Mouse (Mus musculus) 416B (cell line): ENCODE measurements around the gene Olfr92.
A peak's percentile ranks its signal among the peaks of the same experiment; 100 is the strongest.
"Not testable (repeated sequence)": the region's sequence is repeated elsewhere in the genome, so short reads cannot be mapped to it uniquely, and the experiment has no call there.

Experiments used
- DNase-seq: peaks from one replicate; pipeline ENCODE4 v3.0.0; 2011; ENCODE audit warnings: low read depth

Olfr92 gene

GRCm38 (mm10) chr17:37119988-37120387, at the start of gene Olfr92:
Gene Olfr92 (minus strand): TSS chr17:37120088.
- DNase-seq: no peak

- no peak for DNase-seq
Measured at GRCm38 (mm10) chr17:37161394-37161793, 41.5 kb upstream of the Olfr92 start, which contains the start of gene Olfr93. Gene Olfr93 (minus strand): TSS chr17:37161494.

GRCm38 (mm10) chr17:37131366-37131765, 11.5 kb upstream of the Olfr92 start:
- not testable (repeated sequence) for DNase-seq

- no peak for DNase-seq
Measured at GRCm38 (mm10) chr17:37098178-37098577, 21.7 kb downstream of the Olfr92 start, which contains the start of gene Olfr91. Gene Olfr91 (minus strand): TSS chr17:37098278.

- DNase-seq: no peak
Measured at GRCm38 (mm10) chr17:37093289-37093688, 26.6 kb downstream of the Olfr92 start.

- no peak for DNase-seq
Measured at GRCm38 (mm10) chr17:37092198-37092597, 27.7 kb downstream of the Olfr92 start.

GRCm38 (mm10) chr17:37088399-37088798, 31.5 kb downstream of the Olfr92 start, which contains the start of gene Olfr90:
Gene Olfr90 (minus strand): TSS chr17:37088499.
- DNase-seq: no peak

- no peak for DNase-seq
Measured at GRCm38 (mm10) chr17:37085545-37085944, 34.3 kb downstream of the Olfr92 start.

GRCm38 (mm10) chr17:37084632-37085031, 35.3 kb downstream of the Olfr92 start:
- DNase-seq: peak; percentile 11

- peak; percentile 71 for DNase-seq
Measured at GRCm38 (mm10) chr17:37083327-37083726, 36.6 kb downstream of the Olfr92 start.

GRCm38 (mm10) chr17:37081659-37082058, 38.2 kb downstream of the Olfr92 start:
- DNase-seq: no peak

- no peak for DNase-seq
Measured at GRCm38 (mm10) chr17:37080119-37080518, 39.8 kb downstream of the Olfr92 start.

- no peak for DNase-seq
Measured at GRCm38 (mm10) chr17:37078990-37079389, 40.9 kb downstream of the Olfr92 start.

GRCm38 (mm10) chr17:37078193-37078592, 41.7 kb downstream of the Olfr92 start:
- no peak for DNase-seq

GRCm38 (mm10) chr17:37075766-37076165, 44.1 kb downstream of the Olfr92 start:
- DNase-seq: no peak

- DNase-seq: no peak
Measured at GRCm38 (mm10) chr17:37075181-37075580, 44.7 kb downstream of the Olfr92 start.

- no peak for DNase-seq
Measured at GRCm38 (mm10) chr17:37072730-37073276, 47.1 kb downstream of the Olfr92 start.

GRCm38 (mm10) chr17:37072080-37072729, 47.7 kb downstream of the Olfr92 start:
- DNase-seq: no peak

- no peak for DNase-seq
Measured at GRCm38 (mm10) chr17:37070121-37070520, 49.8 kb downstream of the Olfr92 start.

- DNase-seq: no peak
Measured at GRCm38 (mm10) chr17:37067861-37068260, 52.0 kb downstream of the Olfr92 start.

GRCm38 (mm10) chr17:37065993-37066392, 53.9 kb downstream of the Olfr92 start:
- DNase-seq: peak; percentile 11

GRCm38 (mm10) chr17:37063686-37064495, 56.0 kb downstream of the Olfr92 start:
- DNase-seq: no peak

GRCm38 (mm10) chr17:37063063-37063462, 56.8 kb downstream of the Olfr92 start:
- DNase-seq: no peak
